Mouse (Mus musculus) erythroid progenitor cell, adult 5-6 weeks (primary cell): ENCODE measurements around the gene Gm7929. TPM values are rescaled to one million over a fixed set of nuclear protein-coding genes. Genes with fewer than 3 reads are reported as not detected.
"Not testable (repeated sequence)": the region's sequence is repeated elsewhere in the genome, so short reads cannot be mapped to it uniquely, and the experiment has no call there.

Experiments used
- ATAC-seq: replicated peaks from 2 replicates; pipeline ENCODE4 v1.8.0; 2016; ENCODE audit warnings: moderate number of reproducible peaks, mild to moderate bottlenecking, moderate TSS enrichment, inconsistent platforms; ENCODE audit not compliant: poor library complexity, low FRiP score, severe bottlenecking
- total RNA-seq, 2 experiments: library from RNA; stranded (forward) in 1 of 2; stranded (reverse) in 1 of 2; fragments of 150-400 nt in 1 of 2; fragments of 186-747, 209-891 nt in 1 of 2; gene quantifications; 2 replicates each; pipeline versions ENCODE4 v1.2.3 to v1.2.4; 2015 to 2017; ENCODE audit warnings: low replicate concordance in 2 of 2

The Gm7929 gene
- total RNA-seq (2015; ENCODE audit: low replicate concordance) (not detected in 2 replicates), total RNA-seq (2017; ENCODE audit: low replicate concordance) (not detected in 2 replicates)

DNA sequence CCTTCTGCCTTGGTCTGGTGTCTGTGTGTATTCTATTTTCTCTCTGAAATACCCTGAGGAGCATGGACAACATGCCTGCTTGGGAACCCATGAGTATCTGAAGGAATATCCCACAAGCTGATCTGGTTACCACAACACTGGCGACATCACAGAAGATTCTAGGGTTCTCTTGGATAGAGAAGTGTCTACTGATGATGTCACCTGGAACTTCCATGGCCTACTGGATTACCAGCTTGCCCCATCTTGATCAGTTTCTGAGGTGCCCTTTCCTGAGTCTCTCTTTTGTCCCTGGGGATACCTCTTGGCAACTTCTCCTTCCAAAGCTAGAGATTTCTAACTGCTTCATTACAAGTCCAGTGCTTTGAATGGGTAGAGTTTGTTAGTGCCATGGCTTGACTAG lies at the start of gene Gm7929:
Gene Gm7929 (minus strand): TSS at position 101 of the 400 bp plus-strand sequence.
- not testable (repeated sequence) for ATAC-seq

DNA sequence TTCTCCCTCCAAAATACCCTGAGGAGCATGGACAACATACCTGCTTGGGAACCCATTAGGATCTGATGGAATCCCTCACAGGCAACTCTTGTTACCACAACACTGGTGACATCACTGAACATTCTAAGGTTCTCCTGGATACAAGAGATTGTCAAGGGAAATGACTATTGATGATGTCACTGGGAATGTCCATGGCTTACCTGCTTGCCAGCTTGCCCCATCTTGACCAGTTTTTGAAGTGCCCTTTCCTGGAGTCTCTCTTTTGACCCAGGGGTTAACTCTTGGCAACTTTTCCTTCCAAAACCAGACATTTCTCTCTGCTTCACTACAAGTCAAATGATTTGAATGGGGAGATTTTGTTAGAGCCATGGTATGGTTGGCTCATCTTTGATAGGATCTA lies 21.9 kb upstream of the Gm7929 start, which contains the start of gene Gm47189:
Gene Gm47189 (minus strand): TSS at position 101 of the 400 bp plus-strand sequence.
- ATAC-seq, result not testable (repeated sequence)

DNA sequence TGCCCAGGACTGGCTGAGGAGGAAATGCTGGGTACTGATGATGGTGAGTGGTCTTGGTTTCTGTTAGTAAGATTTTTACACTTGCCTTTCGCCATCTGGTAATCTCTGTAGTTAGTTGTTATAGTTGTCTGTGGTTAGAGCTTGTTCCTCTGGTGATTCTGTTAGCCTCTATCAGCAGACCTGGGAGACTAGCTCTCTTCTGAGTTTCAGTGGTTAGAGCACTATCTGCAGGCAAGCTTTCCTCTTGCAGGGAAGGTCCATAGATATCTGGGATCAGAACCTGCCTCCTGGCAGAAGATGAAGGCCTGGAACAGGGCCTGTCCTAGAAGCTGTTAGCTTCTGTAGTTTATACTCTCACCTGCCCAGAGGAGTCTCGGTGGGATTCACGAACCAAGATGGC lies 5.5 kb upstream of the Gm7929 start:
- ATAC-seq, result not testable (repeated sequence)

DNA sequence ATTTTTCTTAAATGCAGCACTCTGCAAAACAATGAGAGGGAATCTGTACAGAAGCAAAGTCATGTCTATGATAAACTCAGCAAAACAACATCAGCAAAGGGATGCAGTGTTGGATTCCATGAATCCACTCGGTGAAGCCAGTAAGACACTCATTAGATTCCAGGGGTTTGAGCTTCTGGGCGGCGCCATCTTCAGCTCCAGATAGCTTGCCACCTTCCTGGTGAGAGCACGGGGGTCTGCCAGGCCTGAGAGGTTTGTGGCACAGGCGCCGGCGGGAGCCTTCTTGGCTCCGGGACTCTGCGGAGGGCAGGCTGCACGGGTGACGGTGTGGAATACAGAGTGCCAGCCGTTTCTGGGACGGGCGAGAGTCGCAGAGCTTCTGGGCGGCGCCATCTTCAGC lies 27.0 kb downstream of the Gm7929 start:
- not testable (repeated sequence) for ATAC-seq

DNA sequence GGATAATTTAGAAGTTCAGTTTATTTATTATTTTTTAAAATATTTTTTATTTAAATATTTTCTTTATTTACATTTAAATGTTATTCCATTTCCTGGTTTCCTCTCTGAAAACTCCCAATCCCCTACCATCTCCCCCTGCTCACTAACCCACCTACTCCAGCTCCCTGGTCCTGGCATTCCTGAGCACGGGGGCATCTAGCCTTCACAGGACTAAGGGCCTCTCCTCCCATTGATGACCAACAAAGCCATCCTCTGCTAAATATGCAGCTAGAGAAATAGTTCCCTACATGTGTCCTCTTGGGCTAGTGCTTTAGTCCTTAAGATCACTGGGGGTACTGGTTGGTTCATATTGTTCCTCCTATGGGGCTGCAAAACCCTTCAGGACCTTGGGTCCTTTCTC lies 33.2 kb downstream of the Gm7929 start:
- not testable (repeated sequence) for ATAC-seq

DNA sequence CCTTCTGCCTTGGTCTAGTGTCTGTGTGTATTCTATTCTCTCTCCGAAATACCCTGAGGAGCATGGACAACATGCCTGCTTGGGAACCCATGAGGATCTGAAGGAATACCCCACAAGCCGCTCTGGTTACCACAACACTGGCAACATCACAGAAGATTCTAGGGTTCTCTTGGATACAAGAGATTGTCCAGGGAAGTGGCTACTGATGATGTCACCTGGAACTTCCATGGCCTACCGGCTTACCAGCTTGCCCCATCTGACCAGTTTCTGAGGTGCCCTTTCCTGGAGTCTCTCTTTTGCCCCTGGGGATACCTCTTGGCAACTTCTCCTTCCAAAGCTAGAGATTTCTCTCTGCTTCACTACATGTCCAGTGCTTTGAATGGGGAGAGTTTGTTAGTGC lies 48.6 kb downstream of the Gm7929 start, which contains the start of gene Gm8068:
Gene Gm8068 (minus strand): TSS at position 101 of the 400 bp plus-strand sequence.
- not testable (repeated sequence) for ATAC-seq

Other genes with a start within 250 kb of the Gm7929 start
- not detected in 2 replicates for gene Gm7970, start 195.0 kb downstream of the Gm7929 start, total RNA-seq (2015; ENCODE audit: low replicate concordance)
- not detected in 2 replicates for gene Gm7970, start 195.0 kb downstream of the Gm7929 start, total RNA-seq (2017; ENCODE audit: low replicate concordance)
- gene 1700049E17Rik2, start 177.4 kb downstream of the Gm7929 start, total RNA-seq (2015; ENCODE audit: low replicate concordance), result not detected in 2 replicates
- not detected in 2 replicates for gene 1700049E17Rik2, start 177.4 kb downstream of the Gm7929 start, total RNA-seq (2017; ENCODE audit: low replicate concordance)
- not detected in 2 replicates for gene Gm3072, start 126.0 kb downstream of the Gm7929 start, total RNA-seq (2015; ENCODE audit: low replicate concordance)
- gene Gm3072, start 126.0 kb downstream of the Gm7929 start, total RNA-seq (2017; ENCODE audit: low replicate concordance), result not detected in 2 replicates
- gene Gm3676, start 104.1 kb downstream of the Gm7929 start, total RNA-seq (2015; ENCODE audit: low replicate concordance), result not detected in 2 replicates
- not detected in 2 replicates for gene Gm3676, start 104.1 kb downstream of the Gm7929 start, total RNA-seq (2017; ENCODE audit: low replicate concordance)
- not detected in 2 replicates for gene Gm8068, start 48.7 kb downstream of the Gm7929 start, total RNA-seq (2015; ENCODE audit: low replicate concordance)
- not detected in 2 replicates for gene Gm8068, start 48.7 kb downstream of the Gm7929 start, total RNA-seq (2017; ENCODE audit: low replicate concordance)
- not detected in 2 replicates for gene Gm47189, start 21.8 kb upstream of the Gm7929 start, total RNA-seq (2015; ENCODE audit: low replicate concordance)
- not detected in 2 replicates for gene Gm47189, start 21.8 kb upstream of the Gm7929 start, total RNA-seq (2017; ENCODE audit: low replicate concordance)
- not detected in 2 replicates for gene Gm7980, start 156.7 kb upstream of the Gm7929 start, total RNA-seq (2015; ENCODE audit: low replicate concordance)
- gene Gm7980, start 156.7 kb upstream of the Gm7929 start, total RNA-seq (2017; ENCODE audit: low replicate concordance), result not detected in 2 replicates
- not detected in 2 replicates for gene 1700049E17Rik1, start 174.3 kb upstream of the Gm7929 start, total RNA-seq (2015; ENCODE audit: low replicate concordance)
- gene 1700049E17Rik1, start 174.3 kb upstream of the Gm7929 start, total RNA-seq (2017; ENCODE audit: low replicate concordance), result not detected in 2 replicates
- not detected in 2 replicates for gene 1700024B05Rik, start 193.4 kb upstream of the Gm7929 start, total RNA-seq (2015; ENCODE audit: low replicate concordance)
- not detected in 2 replicates for gene 1700024B05Rik, start 193.4 kb upstream of the Gm7929 start, total RNA-seq (2017; ENCODE audit: low replicate concordance)
- gene Gm6401, start 217.3 kb upstream of the Gm7929 start, total RNA-seq (2015; ENCODE audit: low replicate concordance), result not detected in 2 replicates
- not detected in 2 replicates for gene Gm6401, start 217.3 kb upstream of the Gm7929 start, total RNA-seq (2017; ENCODE audit: low replicate concordance)
- not detected in 2 replicates for gene Gm3543, start 232.7 kb upstream of the Gm7929 start, total RNA-seq (2015; ENCODE audit: low replicate concordance)
- not detected in 2 replicates for gene Gm3543, start 232.7 kb upstream of the Gm7929 start, total RNA-seq (2017; ENCODE audit: low replicate concordance)